Mouse (Mus musculus): ENCODE results near the gene Galnt10.

DNA sequence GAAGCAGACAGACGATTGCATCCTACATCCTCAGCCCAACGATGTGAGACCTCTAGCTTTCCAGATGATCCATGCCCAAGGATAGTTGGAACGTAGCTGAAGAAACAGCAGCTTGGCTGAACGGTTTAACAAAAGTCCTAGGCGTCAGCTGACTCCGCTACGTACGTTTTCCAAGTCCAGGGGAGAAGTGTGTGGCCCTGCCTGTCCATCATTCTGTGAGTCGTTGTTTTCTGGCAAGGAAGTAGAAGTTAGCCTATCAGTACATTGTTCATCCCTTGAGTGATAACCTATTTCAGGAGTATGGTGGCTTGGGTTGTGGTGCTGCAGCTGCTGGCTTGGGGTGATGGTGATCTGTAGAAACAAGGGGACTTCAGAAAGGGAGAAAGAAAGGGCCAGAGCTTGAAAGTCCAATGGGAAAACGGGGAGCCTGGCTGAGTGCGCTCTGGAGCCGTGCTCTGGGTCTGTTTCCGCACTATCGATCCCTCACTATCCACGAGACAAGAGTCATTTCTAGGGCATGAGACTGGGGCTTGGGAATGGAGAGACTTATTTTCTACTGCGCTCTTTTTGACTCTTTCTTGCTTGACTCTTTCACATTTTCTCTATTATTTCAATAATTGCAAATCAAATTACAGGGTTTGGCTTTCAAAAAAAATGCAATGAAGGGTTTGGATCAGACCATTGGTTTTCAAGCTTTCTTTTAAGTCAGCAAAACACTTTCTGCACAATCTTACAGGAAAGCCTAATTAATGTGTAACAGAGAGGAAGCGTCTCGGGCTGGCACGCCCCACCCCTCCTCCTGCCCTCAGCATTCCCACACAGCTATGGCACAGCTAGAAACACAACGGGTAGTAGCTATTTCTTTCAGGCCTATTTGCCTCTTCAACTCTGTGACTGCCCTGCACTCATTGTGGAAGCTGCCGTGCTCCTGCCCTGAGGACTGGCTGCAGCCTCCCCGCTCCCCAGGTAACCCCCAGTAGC lies 63.2 kb downstream of the Galnt10 start:
- TF ChIP-seq POLR2A (IDR thresholded peaks at IDR 0.05; ENCODE audit: low read depth, low read length) = no peak
- no peak for TF ChIP-seq CTCF (IDR thresholded peaks at IDR 0.05; ENCODE audit: extremely low read depth, insufficient read depth, insufficient read length, insufficient replicate concordance)

All from spleen, adult 2 months (tissue).